Mouse (Mus musculus): ENCODE data around the gene Xrcc5.

The Xrcc5 gene

DNA sequence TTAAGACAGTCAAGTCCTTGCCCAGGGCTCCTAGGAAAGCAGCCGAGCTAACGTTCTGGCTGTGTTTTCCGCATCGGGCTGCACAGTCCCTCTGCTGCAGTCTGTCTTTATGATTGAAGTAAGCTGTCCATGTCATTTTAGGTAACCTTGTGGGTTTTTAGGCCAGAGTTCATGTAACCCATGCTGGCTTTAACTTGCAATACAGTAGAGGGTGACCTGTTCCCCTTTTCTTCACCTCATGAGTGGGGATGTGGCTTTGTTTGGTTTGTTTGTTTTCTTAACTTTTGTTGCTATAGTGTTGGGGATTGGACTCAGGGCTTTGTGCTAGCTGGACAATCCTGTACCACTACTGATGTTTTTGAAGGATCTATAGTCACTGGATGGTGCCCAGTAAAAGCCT lies 83.2 kb downstream of the Xrcc5 start:
- DNase-seq (ENCODE audit: low read depth, low spot score): no peak

DNA sequence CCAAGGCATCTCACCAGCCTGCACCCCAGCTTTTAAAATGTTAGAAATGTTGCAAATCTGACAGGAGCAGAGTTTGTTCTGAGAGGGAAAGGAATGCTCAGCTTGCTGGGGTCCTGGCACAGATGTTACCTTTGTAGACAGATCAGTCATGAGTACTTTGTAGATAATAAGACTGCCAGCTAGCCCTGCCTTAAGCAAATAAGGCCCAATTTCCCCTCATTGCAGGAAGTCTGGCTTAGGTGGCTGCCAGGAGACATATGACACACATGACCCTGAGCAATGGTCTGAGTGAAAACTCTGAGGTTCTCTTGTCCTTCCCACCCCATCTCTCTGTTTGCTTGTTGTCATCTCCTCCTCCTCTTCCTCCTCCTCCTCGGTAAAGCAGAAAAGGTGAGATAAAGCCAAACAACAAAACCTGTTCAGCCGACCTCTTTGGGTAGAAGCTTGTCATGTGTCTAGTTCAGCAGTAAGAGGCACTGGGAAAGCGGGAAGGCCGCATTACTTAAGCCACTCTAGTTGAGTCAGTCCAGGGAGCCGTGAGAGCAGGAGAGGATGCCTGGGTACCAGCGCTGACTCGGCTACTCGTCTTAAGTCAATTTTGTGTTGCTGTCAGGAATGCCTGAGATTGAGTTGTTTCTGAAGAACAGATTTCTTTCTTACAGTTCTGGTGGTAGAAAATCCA lies 92.6 kb downstream of the Xrcc5 start:
- DNase-seq (ENCODE audit: low read depth, low spot score): no peak

DNA sequence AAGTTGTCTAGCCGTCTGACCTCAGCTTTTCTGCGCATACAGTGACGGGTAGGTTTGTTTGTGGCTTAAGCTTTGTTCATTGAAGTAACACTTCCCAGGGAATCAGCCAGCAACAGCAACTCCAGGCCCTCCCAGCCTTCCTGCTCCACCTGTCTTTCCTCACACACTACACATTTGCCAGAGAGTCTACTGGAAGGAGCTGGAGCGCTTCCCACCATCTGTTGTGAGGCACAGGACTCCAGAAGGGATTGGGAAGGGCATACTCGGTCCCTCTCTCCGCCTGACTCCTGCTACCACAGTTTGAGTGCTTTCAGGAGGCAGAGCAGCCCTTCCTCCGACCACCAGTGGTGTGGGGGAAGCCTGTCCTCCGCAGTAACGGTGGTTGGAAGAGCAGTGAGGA lies 93.4 kb downstream of the Xrcc5 start:
- DNase-seq (ENCODE audit: low read depth, low spot score): no peak

DNA sequence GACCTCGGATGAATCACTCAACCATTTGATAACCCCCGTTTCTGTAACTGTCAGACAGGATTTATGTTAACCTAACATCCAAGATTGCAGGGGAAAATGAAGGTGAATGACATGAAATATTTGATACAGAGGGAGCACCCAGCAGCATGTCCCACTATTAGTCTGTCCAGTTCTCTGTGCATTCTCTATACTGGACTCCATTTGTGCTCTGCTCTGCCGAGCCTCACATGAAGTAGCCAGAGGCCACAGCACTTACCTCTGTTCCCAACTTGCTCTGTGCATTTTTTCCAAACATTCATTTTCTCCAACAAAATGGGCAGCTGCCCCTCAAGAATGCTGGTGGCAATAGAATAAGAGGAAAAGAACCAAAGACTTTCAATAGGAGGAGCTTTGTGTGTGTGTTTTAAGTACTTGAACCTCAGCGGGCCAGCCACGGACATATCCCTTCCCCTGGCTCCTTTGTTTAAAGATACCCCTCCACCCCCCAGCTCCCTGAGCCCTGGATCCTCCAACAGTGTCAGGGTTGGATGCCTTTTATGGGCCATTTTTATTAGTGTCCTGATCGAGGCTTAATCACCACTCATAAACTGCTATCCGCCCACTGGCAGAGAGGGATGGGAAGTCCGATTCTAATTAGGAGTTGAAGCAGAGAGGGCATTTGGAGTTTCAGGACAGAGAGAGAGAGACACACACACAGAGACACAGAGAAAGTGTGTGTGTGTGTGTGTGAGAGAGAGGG lies 94.3 kb downstream of the Xrcc5 start:
- DNase-seq (ENCODE audit: low read depth, low spot score): no peak

DNA sequence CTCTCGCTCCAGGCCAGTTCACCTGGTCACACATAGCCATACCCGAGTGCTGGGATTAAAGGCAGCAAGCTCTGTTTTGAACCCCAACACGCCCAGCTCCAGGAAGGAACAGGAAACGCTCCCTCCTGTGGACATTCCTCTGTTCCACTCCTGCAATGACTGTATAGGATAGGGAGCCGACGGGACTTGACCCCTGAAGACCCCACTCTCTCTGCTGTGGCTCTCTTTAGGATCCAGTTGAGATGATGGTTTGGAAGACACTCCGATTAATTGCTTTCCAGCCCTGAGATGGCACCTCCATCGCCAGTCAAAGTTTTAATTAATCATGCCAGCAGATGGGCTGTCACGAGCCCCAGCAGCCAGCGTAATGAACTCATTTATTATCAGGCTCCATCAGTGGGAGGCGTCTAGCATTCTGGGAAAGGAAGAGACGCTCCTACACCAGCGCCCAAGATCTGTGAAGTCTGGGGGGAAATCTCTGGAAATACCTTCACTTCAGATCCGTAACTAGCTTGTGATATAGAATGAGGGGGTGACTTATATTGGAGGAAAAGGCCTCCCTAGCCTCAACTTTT lies 99.4 kb downstream of the Xrcc5 start:
- DNase-seq (ENCODE audit: low read depth, low spot score): no peak

DNA sequence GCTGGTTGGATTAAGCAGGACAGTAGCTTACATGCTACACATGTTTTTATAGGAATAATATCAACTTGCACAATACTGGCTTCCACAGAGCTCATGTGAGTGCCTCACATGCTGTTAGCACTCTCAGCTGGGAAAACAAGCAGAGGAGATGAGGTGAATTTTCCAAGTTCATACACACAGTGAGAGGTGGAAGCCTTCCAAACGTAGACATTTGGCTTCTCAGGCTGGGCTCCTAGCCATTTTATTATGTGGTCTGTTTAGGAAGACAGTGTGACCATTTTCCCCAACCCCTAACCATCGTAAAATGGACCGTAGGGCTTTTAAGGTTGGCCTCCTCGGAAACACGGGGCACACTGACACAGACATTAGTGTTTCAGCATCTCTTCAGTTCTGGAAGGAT lies 102.7 kb downstream of the Xrcc5 start:
- DNase-seq (ENCODE audit: low read depth, low spot score): no peak

DNA sequence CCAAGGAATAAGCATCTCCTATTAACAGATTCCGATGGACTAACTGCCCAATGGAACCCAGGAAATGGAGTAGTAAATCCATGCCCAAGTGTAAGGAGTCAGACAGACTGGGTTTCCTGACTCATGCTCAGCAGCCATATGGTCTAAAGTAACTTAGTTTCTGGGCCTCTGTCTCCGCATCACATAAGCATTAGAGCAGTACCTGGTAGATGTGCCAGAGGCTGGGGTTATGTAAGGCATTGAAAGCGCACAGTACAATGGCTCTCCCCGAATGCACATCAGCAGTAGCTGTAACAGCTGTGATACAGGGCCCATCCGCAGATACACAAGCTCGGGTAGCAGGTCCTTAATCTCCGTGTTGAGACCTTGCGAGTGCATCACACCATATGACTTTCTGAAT lies 103.9 kb downstream of the Xrcc5 start:
- no peak for DNase-seq (ENCODE audit: low read depth, low spot score)

DNA sequence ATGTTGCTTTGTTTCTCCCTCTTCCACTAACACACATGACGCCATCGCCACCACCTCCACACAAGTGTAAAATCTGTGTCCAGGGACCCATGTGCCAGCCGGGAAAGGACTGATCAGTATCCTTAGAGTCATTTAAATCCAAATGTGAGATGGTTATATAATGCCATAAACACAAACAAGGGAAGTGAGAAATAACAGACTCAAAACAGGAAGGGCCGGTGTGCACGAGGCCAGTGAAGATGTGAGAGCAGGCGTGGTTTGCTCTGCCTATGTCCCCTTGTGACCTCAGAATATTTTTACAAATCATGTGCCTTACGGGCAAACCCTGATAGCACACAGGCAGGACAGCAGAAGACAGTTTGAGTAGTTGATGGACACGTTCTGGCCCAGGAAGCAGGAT lies 106.0 kb downstream of the Xrcc5 start:
- DNase-seq (ENCODE audit: low read depth, low spot score): no peak

DNA sequence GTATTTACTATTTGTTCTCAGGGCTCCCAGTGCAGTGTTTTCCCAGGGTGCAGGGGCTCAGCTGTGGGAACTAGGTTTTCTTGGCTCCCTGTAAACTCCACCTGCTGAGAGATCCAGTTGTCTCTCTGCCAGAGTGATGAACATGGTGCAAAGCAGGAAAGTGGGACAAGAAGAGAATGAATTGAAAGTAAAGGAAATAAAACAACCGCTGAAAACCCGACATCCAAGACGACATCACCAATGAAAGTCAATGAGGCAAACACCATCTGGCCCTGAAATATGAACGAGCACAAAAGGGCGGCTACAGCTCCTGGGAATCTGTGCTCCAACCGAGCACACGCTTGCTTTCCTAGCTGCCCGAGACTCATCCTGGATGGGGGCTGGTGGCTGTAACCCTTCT lies 106.9 kb downstream of the Xrcc5 start:
- peak; percentile 38 for DNase-seq (ENCODE audit: low read depth, low spot score)

DNA sequence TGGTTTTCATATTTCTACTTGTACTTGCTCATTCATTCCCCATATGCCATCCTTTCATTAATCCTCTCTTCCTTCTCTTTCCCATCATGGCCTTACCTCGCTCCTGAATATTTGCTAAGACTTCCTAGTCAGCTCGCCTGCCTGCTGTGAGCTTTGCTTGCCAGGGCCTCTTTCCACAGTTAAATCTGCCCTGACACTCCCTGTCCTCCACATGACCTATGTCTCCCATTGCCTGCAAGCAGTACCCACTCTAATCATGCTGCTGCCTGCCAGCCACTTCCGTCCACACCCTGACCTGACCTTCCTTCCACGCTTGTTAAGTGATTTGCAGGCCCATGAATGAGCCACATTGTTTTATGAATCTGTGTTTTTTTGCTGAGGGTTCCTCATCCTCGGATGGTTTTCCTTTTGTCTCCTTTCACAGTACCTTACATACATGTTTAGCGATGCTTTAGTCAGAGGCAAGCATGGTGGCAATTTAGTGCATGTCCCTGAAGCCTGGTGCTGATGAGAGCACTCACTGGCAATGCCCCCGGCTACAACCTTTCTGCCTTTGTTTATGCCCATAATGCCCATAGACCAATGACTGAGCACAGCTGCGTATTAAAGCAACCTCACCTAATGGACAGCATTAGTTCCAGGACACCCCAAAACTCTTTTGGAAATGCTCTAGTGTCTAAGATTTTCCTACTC lies 107.5 kb downstream of the Xrcc5 start:
- DNase-seq (ENCODE audit: low read depth, low spot score): no peak

DNA sequence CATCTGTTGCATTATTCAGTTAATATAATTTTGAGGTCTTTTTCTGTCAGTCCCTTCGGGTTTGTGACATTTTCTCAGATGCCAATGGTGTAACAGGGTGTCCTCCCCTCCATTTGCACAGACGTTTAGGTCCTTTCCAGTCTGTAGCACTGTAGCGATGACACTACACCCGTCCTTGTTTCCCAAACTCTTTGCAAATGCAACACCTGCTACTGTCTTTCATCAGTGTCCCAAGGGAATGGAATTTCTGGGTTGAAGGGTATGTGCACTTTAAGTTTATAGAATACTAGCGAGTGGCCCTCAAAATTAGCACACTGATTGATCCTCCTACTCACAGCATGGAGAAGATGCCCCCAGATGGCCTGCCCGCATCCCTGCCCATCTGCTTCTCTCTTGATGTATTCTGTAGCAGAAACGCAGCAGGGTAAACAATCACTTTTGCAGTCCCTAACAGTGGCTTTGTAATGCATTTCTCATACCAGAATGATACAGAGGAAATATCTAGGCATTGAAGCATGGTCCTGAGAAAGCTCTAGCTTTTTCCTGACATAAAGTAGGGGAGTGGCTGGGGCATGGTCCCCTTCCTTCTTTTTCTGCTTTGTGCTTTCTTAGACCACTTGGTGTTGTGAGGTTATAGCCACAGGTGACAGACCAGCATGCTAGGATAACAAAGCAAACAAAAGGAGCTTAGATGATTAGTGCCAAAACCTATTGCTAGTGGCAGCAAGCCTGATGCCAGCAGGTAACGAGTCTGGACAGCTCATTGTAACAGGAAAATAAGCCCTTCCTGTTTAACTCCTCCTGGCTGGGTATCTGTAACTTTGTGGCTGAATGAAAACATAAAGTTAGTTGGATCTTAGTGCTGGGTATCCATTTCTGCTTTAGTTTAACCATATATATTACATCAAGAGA lies 111.8 kb downstream of the Xrcc5 start:
- no peak for DNase-seq (ENCODE audit: low read depth, low spot score)

DNA sequence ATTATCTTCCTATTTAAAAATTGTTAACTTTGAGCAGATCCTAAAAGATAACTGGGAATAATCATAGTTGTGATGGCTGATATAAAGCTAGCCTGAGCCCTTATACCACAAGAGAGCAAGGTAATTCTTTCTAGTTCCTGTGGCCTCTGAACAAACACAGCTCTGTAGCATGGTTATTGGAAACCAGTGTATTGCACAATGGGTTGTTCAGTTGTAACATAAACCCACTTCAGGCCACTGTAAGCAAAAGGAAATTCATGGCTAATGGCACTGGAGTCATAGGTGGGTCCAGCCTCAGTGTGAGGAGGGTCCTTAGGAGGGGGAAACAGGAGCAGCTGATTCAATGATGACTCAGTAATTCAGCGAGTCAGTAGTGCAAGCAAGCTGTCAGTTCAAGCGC lies 113.0 kb downstream of the Xrcc5 start:
- DNase-seq (ENCODE audit: low read depth, low spot score): no peak

DNA sequence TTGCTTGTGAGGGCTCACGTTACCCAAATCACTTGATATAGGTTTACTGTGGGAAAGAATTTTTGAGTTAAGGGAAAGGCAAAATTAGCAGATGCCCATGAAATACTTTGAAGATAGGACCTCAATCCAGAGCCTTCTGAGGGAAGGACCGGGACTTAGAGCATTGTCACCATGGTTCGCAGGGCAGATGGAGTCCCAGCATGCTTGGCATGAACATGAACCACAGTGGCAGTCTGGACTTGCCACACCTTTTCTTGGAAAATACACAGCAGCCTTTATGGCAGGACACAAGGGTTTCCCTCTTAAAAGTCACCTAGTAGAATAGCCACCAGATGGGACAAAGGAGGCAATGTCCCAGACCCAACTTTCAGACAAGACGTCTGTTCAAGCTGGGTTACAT lies 114.9 kb downstream of the Xrcc5 start:
- DNase-seq (ENCODE audit: low read depth, low spot score): no peak

DNA sequence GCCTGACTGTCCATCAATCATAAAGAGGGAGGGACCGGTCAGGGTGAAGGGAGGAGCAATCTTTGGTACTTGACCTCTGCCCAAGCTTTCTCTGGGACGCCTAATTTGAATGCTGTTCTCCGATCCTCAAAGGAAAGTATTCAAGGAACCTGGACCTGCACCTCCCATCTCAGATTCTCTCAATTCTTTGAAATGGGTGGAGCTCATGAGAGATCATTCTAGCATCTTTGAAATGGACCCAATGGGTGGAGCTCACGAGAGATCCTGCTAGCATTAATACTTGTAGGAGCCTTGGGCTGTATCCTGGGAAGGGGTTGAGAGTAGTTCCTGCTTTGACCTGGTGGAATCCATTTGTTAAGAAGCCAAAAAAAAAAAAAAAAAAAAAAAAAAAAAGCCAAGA lies 119.2 kb downstream of the Xrcc5 start:
- DNase-seq (ENCODE audit: low read depth, low spot score): no peak

DNA sequence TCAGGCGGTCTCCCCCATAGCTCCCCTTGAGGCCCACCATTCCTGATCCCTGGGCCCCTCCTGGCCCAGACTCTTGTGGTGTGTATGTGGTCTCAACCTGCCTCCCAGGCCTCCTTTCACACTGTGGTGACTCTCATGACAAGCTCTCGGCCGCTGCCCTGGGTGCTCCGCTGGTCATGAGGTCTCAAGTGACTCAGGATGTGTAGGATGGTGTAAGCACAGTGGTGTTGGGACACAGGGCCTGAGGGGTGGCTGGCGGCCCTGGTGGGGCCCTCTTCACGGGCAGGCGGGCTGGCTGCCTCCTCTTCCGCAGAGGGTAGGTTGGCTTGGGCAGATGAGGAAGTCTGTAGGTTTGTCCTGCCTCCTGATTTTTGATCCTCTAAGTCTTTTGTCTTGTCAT lies 121.3 kb downstream of the Xrcc5 start:
- no peak for DNase-seq (ENCODE audit: low read depth, low spot score)

DNA sequence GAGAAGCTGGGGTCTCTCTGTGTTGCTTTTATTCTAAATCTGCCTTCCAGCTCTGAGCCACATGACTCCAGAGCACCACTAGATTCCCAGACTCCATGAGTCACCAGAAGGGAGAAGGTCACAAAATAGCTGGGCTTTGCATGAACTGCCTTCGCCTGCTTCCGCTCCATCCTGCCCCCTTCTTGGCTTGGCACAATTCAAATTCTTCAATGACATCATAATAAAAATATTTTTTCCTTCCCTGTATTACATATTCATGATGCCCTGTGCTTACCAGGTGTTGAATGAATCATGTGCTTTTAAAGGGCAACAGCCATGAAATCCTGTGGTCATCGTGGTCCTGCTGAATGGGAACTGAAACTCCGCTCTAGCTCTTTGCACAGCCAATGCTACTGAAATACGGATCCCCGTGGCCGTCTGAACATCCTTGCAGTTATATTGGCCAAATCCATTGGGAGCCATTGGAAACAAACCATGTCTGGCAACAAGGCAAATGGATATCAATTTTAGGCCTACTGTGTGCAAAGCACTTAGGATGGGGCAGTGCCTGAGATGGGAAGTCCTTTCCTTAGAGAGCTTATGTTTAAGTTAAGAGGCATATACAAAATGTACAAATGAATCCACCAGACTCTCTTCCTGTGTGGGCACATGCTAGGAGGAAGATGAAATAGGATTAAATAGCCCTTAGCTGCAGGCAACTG lies 122.0 kb downstream of the Xrcc5 start:
- DNase-seq (ENCODE audit: low read depth, low spot score): no peak

DNA sequence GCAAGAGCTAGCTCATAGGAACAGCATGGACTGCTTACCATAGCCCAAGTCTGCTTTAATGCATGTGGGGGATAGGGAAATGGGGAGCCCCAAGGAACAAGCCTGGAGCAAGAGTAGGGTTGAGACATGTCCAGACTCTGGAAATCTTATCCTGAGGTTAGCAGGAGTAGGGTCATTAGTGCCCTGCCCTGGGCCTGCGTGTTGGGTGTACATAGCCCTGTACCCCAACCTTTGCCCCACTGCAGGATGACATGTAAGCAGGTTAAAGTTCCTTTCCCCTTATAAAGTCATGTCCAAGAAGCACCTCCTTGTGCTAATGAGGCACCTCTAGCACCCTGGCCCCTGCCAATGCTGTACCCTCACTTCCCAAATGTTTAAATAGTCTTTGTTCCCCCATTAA lies 125.4 kb downstream of the Xrcc5 start:
- DNase-seq (ENCODE audit: low read depth, low spot score): no peak

DNA sequence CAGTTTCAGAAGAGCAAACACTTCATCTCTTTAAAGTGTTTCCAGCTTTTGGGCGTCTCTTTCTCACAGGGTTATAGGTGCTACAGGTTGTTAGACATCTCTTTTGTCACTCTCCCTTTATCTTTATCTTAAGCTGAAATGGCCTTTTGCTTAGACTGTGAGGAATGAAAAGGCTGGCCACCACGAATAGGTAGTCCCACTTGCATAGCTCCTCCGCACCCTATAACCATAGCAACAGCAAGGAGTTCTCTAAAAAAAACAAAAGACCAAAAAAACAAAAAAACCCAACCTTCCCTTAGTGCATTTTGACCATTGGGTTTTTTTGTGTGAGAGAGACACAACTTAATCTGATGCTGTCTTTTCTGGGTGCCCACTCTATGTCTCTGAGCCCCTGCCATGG lies 127.3 kb downstream of the Xrcc5 start:
- no peak for DNase-seq (ENCODE audit: low read depth, low spot score)

DNA sequence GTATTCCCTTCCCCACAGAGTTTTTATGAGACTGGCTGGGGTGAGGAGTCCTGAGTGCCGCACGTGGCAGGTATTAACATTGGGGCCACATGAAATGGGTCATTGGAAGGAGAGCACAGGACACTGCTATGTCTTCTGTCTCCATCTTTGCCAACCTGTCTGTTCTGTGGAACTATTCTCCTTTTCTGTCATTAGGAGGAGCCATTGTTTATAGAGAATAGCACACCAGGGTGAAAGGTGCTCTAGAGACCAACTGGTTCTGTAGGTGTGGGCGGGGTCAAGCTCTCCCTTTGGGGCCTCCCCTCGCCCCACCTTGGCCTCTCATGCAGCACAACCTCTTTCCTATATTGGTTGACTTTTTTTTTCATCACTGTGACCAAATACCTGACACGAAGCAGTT lies 129.7 kb downstream of the Xrcc5 start:
- DNase-seq (ENCODE audit: low read depth, low spot score): no peak

DNA sequence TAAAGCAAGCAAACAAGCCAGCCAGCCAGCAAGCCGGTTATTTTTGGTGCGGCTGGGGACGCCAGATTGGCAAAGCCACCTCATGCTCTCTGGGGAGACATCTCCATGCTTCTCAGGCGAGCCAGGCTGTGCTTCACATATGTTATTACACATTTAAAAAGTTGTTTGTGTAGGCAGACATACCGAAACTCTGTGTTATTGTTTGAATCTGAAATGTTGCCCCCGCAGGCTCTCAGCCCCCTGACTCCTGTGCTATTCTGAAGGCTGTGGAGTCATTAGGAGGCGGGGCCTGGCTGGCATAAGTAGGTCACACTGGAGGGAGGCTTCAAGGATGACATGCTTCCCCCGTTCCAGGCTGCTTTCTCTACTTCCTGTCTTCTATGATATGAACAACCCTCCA lies 131.9 kb downstream of the Xrcc5 start:
- DNase-seq (ENCODE audit: low read depth, low spot score): peak; percentile 35

DNA sequence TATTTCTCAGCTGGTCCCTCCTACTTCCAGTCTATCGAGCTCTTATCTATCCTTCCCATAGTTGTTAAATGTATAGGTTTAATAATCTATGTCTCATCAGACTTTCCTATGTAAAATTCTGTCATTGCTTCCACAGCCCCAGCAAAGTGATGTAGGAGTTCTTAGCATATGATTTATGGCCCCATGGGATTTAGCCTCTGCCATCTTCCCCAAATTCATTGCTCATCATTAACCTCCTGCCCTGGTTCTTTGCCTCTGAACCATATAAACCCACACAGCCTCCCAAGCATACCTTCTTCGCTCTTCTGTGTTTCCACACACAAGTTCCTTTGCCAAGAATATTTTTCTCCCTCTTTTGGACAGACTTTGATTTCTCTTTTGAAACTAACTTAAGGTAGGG lies 135.5 kb downstream of the Xrcc5 start:
- no peak for DNase-seq (ENCODE audit: low read depth, low spot score)
